Mouse (Mus musculus): ENCODE measurements at regions not wholly inside any gene's neighbourhood (a gene's known extent, or its start where the extent isn't known, plus 50 kb on each side); places are given as distances from the start of the nearest gene placed in this dataset.

DNA sequence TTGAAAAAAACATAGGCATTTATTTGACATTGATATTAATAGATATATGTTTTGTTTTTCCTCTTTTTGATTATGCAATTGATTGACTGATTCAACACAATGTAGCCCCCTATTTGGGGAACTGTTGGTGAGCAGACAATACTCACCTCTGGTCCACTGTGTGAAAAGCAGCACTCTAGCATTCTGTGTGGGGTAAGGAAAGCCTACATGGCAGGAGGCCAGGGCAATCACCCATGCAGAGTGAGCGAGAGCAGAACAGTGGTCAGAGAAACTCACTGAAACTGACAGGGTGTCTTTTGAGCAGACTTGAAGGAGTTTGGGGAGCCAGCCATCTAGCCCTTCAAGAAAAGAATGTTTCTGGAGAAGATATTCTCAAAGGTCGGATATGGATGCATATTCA, 73.2 kb upstream of the Azi2 start:
- H3K4me2 ChIP-seq (replicated peaks; ENCODE audit: low read depth, low read length): no peak overlapping the region

DNA sequence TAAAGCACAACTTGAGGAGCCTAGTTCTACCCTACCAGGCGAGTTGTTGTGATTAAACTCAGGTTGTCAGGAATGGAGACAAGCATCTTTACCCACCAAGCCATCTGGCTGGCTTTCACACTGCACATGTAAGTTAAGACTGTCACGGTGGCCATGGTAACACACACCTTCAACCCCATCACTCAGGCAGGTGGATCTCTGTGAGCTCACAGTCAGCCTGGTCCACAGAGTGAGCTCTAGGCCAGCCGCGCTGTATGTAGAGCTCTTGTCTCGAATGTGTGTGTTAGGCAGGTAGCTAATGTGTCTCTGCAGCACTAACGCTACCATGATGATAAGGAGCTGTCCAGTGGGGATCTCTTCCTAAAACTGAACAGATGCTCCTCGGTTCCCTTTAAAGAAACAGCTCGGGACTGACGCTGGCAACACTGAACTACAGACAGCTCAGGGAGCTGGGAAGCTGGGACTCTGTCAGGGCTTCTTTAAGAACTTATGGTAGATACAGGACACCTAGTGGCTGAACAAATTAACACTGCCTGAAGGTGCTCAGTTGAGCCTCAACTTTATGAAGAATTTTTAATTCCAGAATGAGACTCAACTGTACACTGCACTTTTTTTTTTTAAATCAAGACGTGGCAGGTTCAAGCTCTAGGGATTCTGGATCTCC, 73.8 kb upstream of the Azi2 start:
- Histone ChIP-seq H3K27ac (ENCODE audit: low read length) (no peak overlapping the region), H3K4me3 (ENCODE audit: low read depth, low read length) (no peak overlapping the region), H3K4me2 (replicated peaks; ENCODE audit: low read depth, low read length) (no peak overlapping the region), H3K9ac (replicated peaks; ENCODE audit: low read depth, low read length) (no peak overlapping the region), H3K27me3 (ENCODE audit: control insufficient read depth, insufficient read depth, low read length) (no peaks in the 10 kb centered on the region), H3K36me3 (ENCODE audit: control insufficient read depth, insufficient read depth, low read length) (no peaks in the 10 kb centered on the region), H3K4me1 (ENCODE audit: control insufficient read depth, insufficient read depth, low read length) (peaks cover 7% of the 10 kb centered on the region), H3K9me3 (ENCODE audit: control insufficient read depth, low read depth, low read length) (no peaks in the 10 kb centered on the region)
- ATAC-seq (ENCODE audit: insufficient number of reproducible peaks, insufficient read depth, low FRiP score, low read depth): peak; percentile 61; the same call in 1 of the 2 replicates
- 47% methylated on average over 10 of the region's 10 CpGs for WGBS

More for the DNA sequence above, 73.2 kb upstream of the Azi2 start:
- 74% methylated on average over 2 of the region's 2 CpGs for WGBS
- no peak for ATAC-seq (ENCODE audit: insufficient number of reproducible peaks, insufficient read depth, low FRiP score, low read depth)
- Histone ChIP-seq H3K4me3 (ENCODE audit: low read depth, low read length) (no peak overlapping the region), H3K9ac (replicated peaks; ENCODE audit: low read depth, low read length) (no peak overlapping the region), H3K9me3 (ENCODE audit: control insufficient read depth, low read depth, low read length) (no peaks in the 10 kb centered on the region; the same call in 1 of the 2 replicates), H3K4me1 (ENCODE audit: control insufficient read depth, insufficient read depth, low read length) (peaks cover 7% of the 10 kb centered on the region), H3K36me3 (ENCODE audit: control insufficient read depth, insufficient read depth, low read length) (no peaks in the 10 kb centered on the region), H3K27ac (ENCODE audit: low read length) (no peak overlapping the region), H3K27me3 (ENCODE audit: control insufficient read depth, insufficient read depth, low read length) (no peaks in the 10 kb centered on the region)

DNA sequence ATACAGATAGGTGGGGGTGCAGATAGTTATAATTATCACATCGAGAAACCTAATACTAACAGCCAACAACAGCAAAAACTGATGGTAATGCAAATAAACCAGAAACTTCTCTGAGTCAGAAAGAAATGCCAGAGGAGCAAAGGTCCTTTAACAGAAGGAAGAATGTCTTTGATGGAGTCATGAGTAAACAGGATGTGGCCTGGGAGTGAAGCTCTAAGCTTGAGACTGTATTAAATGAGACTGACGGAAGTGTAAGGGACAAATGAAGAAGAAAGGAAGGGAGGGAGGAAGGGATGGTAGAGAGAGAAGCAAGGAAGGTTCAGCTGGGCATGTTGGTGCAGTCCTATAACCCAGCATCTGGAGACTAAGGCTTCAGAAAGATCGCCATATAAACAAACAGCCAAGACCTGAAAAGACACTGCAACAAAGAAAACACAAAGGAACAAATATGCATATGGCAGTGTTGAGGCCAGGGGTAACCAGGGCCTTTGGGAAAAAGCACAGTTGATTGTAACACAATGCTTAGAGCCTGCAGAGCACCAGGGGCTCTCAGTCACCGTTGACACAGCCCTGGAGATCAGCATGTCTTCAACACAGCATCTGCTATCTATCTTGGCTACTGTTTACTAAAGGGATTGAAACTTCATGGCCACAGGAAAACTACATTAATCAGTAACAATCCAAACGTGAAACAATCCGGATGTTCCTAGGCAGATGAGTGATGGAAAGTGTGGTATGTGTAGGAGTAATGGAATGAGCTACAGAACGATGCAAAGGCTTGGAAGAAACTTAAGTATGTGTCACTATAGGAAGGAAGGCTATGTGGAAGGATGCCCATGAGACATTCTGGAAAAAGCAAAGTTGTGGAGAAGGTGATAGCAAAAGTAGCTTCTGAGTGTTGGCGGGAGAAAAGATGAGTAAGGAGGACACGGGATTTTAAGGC, 77.9 kb upstream of the Azi2 start:
- H3K9ac ChIP-seq (replicated peaks; ENCODE audit: low read depth, low read length): no peak overlapping the region
- peaks cover 7% of the 10 kb centered on the region for H3K4me1 ChIP-seq (ENCODE audit: control insufficient read depth, insufficient read depth, low read length)
- no peak overlapping the region for H3K4me3 ChIP-seq (ENCODE audit: low read depth, low read length)
- H3K27ac ChIP-seq (ENCODE audit: low read length): peak overlapping the region; percentile 35; the same call in 1 of the 2 replicates
- no peak overlapping the region for H3K4me2 ChIP-seq (replicated peaks; ENCODE audit: low read depth, low read length)
- H3K27me3 ChIP-seq (ENCODE audit: control insufficient read depth, insufficient read depth, low read length): no peaks in the 10 kb centered on the region
- 0 out of 2 replicates have a peak, but pooled peaks have one; percentile 33 for ATAC-seq (ENCODE audit: insufficient number of reproducible peaks, insufficient read depth, low FRiP score, low read depth)
- no peaks in the 10 kb centered on the region for H3K36me3 ChIP-seq (ENCODE audit: control insufficient read depth, insufficient read depth, low read length)
- H3K9me3 ChIP-seq (ENCODE audit: control insufficient read depth, low read depth, low read length): no peaks in the 10 kb centered on the region
- WGBS: 38% methylated on average over 9 of the region's 9 CpGs

DNA sequence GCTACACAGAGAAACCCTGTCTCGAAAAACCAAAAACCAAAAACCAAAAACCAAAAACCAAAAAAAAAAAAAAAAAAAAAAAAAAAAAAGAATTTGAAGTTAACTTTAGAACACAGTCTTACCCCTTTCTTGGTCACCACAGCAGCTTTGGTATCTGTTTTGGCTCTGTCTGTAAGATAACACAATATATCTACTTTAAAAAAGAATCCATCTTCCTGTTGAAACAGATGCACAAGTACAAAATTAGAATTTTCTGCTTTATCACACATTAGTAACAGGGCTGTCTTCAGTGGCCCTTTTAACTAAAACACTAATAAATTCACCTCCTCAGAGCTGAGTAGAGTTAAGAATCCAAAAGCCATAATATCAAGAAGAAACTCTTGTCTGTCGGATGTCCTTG, 80.5 kb upstream of the Azi2 start:
- no peaks in the 10 kb centered on the region for H3K36me3 ChIP-seq (ENCODE audit: control insufficient read depth, insufficient read depth, low read length)
- H3K9me3 ChIP-seq (ENCODE audit: control insufficient read depth, low read depth, low read length): no peaks in the 10 kb centered on the region
- H3K27ac ChIP-seq (ENCODE audit: low read length): no peak overlapping the region
- no peaks in the 10 kb centered on the region for H3K27me3 ChIP-seq (ENCODE audit: control insufficient read depth, insufficient read depth, low read length)
- H3K4me2 ChIP-seq (replicated peaks; ENCODE audit: low read depth, low read length): no peak overlapping the region
- no peak for ATAC-seq (ENCODE audit: insufficient number of reproducible peaks, insufficient read depth, low FRiP score, low read depth)
- no peak overlapping the region for H3K9ac ChIP-seq (replicated peaks; ENCODE audit: low read depth, low read length)
- H3K4me1 ChIP-seq (ENCODE audit: control insufficient read depth, insufficient read depth, low read length): peaks cover 16% of the 10 kb centered on the region
- 85% methylated on average over 2 of the region's 2 CpGs for WGBS
- H3K4me3 ChIP-seq (ENCODE audit: low read depth, low read length): no peak overlapping the region

DNA sequence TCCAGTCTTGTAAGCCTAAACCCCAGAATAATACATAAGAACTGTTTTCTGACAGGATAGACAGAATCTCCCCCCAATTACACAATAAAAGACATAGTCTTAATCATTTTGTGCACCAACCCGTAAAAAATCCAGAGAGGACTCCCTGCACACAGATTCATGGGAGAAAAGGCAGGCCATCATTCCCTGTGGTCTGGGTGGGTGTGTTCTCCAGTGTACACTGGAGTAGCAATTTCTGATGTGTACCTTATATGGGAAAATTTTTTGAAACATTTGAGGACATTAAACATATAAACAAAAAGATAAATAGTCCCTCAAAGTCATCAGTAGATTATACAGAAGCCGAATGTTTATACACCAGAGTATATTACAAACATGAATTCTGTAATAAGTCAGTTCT, 83.1 kb upstream of the Azi2 start:
- Histone ChIP-seq H3K9me3 (ENCODE audit: control insufficient read depth, low read depth, low read length) (no peaks in the 10 kb centered on the region), H3K27me3 (ENCODE audit: control insufficient read depth, insufficient read depth, low read length) (no peaks in the 10 kb centered on the region), H3K36me3 (ENCODE audit: control insufficient read depth, insufficient read depth, low read length) (no peaks in the 10 kb centered on the region), H3K9ac (replicated peaks; ENCODE audit: low read depth, low read length) (no peak overlapping the region), H3K4me1 (ENCODE audit: control insufficient read depth, insufficient read depth, low read length) (peaks cover 9% of the 10 kb centered on the region), H3K27ac (ENCODE audit: low read length) (peak overlapping the region; percentile 78), H3K4me3 (ENCODE audit: low read depth, low read length) (no peak overlapping the region), H3K4me2 (replicated peaks; ENCODE audit: low read depth, low read length) (no peak overlapping the region)
- 38% methylated on average over 2 of the region's 2 CpGs for WGBS
- ATAC-seq (ENCODE audit: insufficient number of reproducible peaks, insufficient read depth, low FRiP score, low read depth): no peak

DNA sequence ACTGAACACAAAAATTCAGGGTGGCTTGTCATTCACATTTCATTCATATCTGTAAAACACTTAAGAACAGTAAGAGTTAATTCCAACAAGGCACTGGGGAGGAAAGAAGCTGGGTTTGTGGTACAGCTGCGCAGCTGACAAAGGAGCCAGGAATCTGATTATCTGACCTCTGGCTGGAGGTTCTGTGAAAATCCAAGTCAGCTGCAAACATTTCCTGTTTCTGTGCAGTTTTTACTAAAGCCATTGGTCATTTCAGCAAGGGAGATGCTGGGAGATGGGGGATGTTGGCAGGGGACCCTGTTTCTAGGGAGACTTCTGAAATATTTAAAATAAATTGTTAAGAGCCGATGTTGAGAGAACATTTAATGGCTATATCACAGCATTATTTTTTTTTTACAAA, 83.6 kb upstream of the Azi2 start:
- Histone ChIP-seq H3K4me1 (ENCODE audit: control insufficient read depth, insufficient read depth, low read length) (peaks cover 9% of the 10 kb centered on the region), H3K4me3 (ENCODE audit: low read depth, low read length) (no peak overlapping the region), H3K36me3 (ENCODE audit: control insufficient read depth, insufficient read depth, low read length) (no peaks in the 10 kb centered on the region), H3K27me3 (ENCODE audit: control insufficient read depth, insufficient read depth, low read length) (no peaks in the 10 kb centered on the region), H3K9me3 (ENCODE audit: control insufficient read depth, low read depth, low read length) (no peaks in the 10 kb centered on the region), H3K9ac (replicated peaks; ENCODE audit: low read depth, low read length) (no peak overlapping the region), H3K27ac (ENCODE audit: low read length) (peak overlapping the region; percentile 78), H3K4me2 (replicated peaks; ENCODE audit: low read depth, low read length) (no peak overlapping the region)
- ATAC-seq (ENCODE audit: insufficient number of reproducible peaks, insufficient read depth, low FRiP score, low read depth): no peak
- 24% methylated on average over 2 of the region's 2 CpGs for WGBS

DNA sequence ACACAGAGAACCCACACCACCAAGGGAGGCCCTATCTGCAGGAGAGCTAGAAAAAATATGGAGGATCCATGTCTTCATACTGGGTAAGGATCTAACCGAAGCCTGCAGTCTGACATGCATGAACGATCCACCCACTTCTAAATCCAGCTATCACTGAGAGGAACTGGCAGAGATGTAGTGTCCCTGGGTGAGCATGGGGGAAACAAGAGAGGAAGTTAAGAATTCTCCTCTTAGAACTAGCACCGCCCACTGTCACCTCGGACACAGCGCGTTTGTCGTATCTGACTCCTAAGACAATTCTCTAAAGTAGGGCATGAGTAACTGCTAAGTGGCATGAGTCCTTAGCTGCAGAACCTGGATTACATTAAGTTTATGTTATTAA, 112.8 kb upstream of the Azi2 start:
- Histone ChIP-seq H3K36me3 (ENCODE audit: control insufficient read depth, insufficient read depth, low read length) (no peaks in the 10 kb centered on the region), H3K4me3 (ENCODE audit: low read depth, low read length) (no peak overlapping the region), H3K4me1 (ENCODE audit: control insufficient read depth, insufficient read depth, low read length) (no peaks in the 10 kb centered on the region), H3K9me3 (ENCODE audit: control insufficient read depth, low read depth, low read length) (no peaks in the 10 kb centered on the region), H3K27ac (ENCODE audit: low read length) (no peak overlapping the region), H3K27me3 (ENCODE audit: control insufficient read depth, insufficient read depth, low read length) (no peaks in the 10 kb centered on the region), H3K9ac (replicated peaks; ENCODE audit: low read depth, low read length) (no peak overlapping the region), H3K4me2 (replicated peaks; ENCODE audit: low read depth, low read length) (no peak overlapping the region)
- no peak for ATAC-seq (ENCODE audit: insufficient number of reproducible peaks, insufficient read depth, low FRiP score, low read depth)
- 84% methylated on average over 7 of the region's 7 CpGs for WGBS

DNA sequence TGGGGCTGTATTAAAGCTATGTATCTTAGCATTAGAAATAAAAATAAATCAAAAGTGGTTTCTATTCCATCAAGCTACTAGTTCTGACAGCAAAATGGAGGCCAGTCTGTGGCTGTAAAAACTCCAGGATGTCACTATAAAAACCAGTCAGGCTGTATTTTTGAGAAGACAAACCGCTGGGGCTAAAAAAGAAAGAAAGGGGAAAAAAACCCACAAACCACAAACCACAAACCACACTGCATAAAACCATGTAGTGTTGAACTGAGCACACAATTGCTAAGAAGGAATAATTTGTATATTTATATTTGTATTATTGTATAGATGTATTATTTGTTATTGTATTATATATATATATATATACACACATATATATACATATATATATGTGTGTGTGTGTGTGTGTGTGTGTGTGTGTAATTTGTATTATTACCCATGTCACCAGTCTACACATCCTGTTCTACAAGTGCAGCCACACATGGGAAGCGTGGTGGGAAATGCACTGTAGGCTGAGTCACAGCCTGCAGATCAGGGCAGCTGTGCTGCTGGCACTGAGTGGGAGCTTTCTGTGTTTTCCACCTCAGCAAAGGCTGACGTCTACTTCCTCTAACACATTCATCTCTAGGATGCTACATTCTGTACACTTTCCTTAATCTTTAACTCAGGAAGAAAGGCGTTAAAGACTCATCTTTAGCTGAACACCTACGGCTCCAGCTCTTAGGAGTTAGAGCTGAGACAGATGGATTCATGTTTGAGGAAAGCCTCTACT, 113.4 kb upstream of the Azi2 start:
- H3K36me3 ChIP-seq (ENCODE audit: control insufficient read depth, insufficient read depth, low read length): no peaks in the 10 kb centered on the region
- ATAC-seq (ENCODE audit: insufficient number of reproducible peaks, insufficient read depth, low FRiP score, low read depth): no peak
- H3K4me2 ChIP-seq (replicated peaks; ENCODE audit: low read depth, low read length): no peak overlapping the region
- no peaks in the 10 kb centered on the region for H3K9me3 ChIP-seq (ENCODE audit: control insufficient read depth, low read depth, low read length)
- H3K4me3 ChIP-seq (ENCODE audit: low read depth, low read length): no peak overlapping the region
- WGBS: 71% methylated on average over 5 of the region's 5 CpGs
- no peak overlapping the region for H3K27ac ChIP-seq (ENCODE audit: low read length)
- no peaks in the 10 kb centered on the region for H3K27me3 ChIP-seq (ENCODE audit: control insufficient read depth, insufficient read depth, low read length)
- no peak overlapping the region for H3K9ac ChIP-seq (replicated peaks; ENCODE audit: low read depth, low read length)
- no peaks in the 10 kb centered on the region for H3K4me1 ChIP-seq (ENCODE audit: control insufficient read depth, insufficient read depth, low read length)

All from stomach, embryonic 14.5 days (tissue).